Mouse (Mus musculus) myocyte (in vitro differentiated cells): ENCODE results near the gene Ccdc85b.

ENCODE experiments used
- CEBPB ChIP-seq: IDR thresholded peaks from 2 replicates; pipeline ENCODE4 v1.6.1; 2011; ENCODE audit warnings: mild to moderate bottlenecking, moderate library complexity; ENCODE audit not compliant: poor library complexity, insufficient read depth, severe bottlenecking
- MAX ChIP-seq: IDR thresholded peaks from one replicate; pipeline ENCODE4 v1.6.1; 2011; ENCODE audit warnings: low read depth, mild to moderate bottlenecking, control low read depth
- POLR2A ChIP-seq: IDR thresholded peaks from one replicate; pipeline ENCODE4 v1.6.1; 2011; ENCODE audit warnings: low read depth, mild to moderate bottlenecking, control low read depth, moderate library complexity; ENCODE audit not compliant: insufficient read length
- POLR2AphosphoS2 ChIP-seq: IDR thresholded peaks from one replicate; pipeline ENCODE4 v1.6.1; 2011; ENCODE audit warnings: low read depth, control low read depth; ENCODE audit not compliant: insufficient read length
- USF1 ChIP-seq: IDR thresholded peaks from one replicate; pipeline ENCODE4 v1.6.1; 2011; ENCODE audit warnings: low read depth, mild to moderate bottlenecking, control low read depth, moderate library complexity

GRCm38 (mm10) chr19:5424782-5425741, 32.6 kb downstream of the Ccdc85b start, which contains the start of the genes Drap1 and AI837181:
- no peak for TF ChIP-seq CEBPB
- TF ChIP-seq USF1 = no peak
- no peak for TF ChIP-seq POLR2AphosphoS2
- TF ChIP-seq POLR2A = peak; percentile 64
- TF ChIP-seq MAX = no peak
